Mouse (Mus musculus): ENCODE data around the gene Pif1.

Pif1 gene

GRCm38 (mm10) chr9:65558806-65559205, 28.2 kb upstream of the Pif1 start:
- in situ Hi-C loops (cut with MseI, MboI): no loop called here

- in situ Hi-C loops (cut with MseI, MboI): no loop called here
Observed at GRCm38 (mm10) chr9:65561016-65561415, 25.9 kb upstream of the Pif1 start.

GRCm38 (mm10) chr9:65562081-65562506, 24.9 kb upstream of the Pif1 start:
- in situ Hi-C loops (cut with MseI, MboI): no loop called here

GRCm38 (mm10) chr9:65563073-65563472, 23.9 kb upstream of the Pif1 start:
- in situ Hi-C loops (cut with MseI, MboI): no loop called here

- in situ Hi-C loops (cut with MseI, MboI): no loop called here
Observed at GRCm38 (mm10) chr9:65564698-65565097, 22.3 kb upstream of the Pif1 start.

- in situ Hi-C loops (cut with MseI, MboI): no loop called here
Observed at GRCm38 (mm10) chr9:65568787-65569186, 18.2 kb upstream of the Pif1 start.

- in situ Hi-C loops (cut with MseI, MboI): no loop called here
Observed at GRCm38 (mm10) chr9:65569491-65569971, 17.4 kb upstream of the Pif1 start.

- in situ Hi-C loops (cut with MseI, MboI): no loop called here
Observed at GRCm38 (mm10) chr9:65572837-65573236, 14.1 kb upstream of the Pif1 start.

GRCm38 (mm10) chr9:65574513-65575392, 12.2 kb upstream of the Pif1 start:
- in situ Hi-C loops (cut with MseI, MboI): loop anchor here in 1 of 2 experiments (5.0 kb wide), 1 partner anchor 47 kb away; no protein-coding TSS in a partner anchor

DNA sequence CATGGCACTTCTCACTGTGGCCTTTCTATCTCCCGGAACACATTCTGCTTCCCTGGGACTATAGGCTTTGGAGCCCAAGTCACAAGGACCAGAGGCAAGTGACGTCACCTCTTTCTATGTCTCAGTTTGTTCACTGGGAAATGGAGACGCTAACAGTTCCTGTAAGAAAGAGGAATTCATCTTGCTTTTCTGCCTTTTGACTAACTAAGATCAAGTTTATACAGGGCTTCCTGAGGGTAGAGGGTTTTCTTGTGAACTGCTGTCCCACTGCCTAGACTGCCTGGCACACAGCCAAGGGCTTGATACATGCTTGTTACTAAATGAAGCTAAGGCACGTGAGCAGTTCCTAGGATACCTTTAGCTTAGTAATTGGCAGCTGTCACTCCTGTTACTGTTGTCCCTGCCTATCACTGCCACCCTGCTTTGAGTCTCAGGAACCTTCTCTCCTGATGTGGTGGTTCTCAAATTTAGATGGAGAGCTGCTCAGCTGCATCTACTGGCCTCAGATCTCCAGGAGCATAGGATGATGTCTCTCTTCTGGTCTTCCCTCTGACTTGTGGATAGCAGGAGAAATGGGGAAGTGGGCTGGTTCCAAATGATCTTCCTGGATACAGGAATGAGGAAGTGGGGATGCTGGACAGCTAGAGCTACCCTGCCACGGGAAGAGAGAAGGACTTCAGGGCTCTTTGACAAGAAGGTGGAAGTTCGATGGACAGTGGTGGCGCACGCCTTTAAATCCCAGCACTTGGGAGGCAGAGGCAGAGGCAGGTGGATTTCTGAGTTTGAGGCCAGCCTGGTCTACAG, 11.4 kb upstream of the Pif1 start:
- in situ Hi-C loops (cut with MseI, MboI): loop anchor here in 1 of 2 experiments (5.0 kb wide), 1 partner anchor 48 kb away; no protein-coding TSS in a partner anchor

GRCm38 (mm10) chr9:65576861-65577510, 10.0 kb upstream of the Pif1 start:
- in situ Hi-C loops (cut with MseI, MboI): loop anchor here in 1 of 2 experiments (5.0 kb wide), 1 partner anchor 50 kb away; no protein-coding TSS in a partner anchor

GRCm38 (mm10) chr9:65577511-65578196, 9.3 kb upstream of the Pif1 start:
- in situ Hi-C loops (cut with MseI, MboI): loop anchor here in 1 of 2 experiments (5.0 kb wide), 1 partner anchor 50 kb away; no protein-coding TSS in a partner anchor

- in situ Hi-C loops (cut with MseI, MboI): loop anchor here in 1 of 2 experiments (5.0 kb wide), 1 partner anchor 52 kb away; no protein-coding TSS in a partner anchor
Observed at GRCm38 (mm10) chr9:65578801-65579249, 8.1 kb upstream of the Pif1 start.

DNA sequence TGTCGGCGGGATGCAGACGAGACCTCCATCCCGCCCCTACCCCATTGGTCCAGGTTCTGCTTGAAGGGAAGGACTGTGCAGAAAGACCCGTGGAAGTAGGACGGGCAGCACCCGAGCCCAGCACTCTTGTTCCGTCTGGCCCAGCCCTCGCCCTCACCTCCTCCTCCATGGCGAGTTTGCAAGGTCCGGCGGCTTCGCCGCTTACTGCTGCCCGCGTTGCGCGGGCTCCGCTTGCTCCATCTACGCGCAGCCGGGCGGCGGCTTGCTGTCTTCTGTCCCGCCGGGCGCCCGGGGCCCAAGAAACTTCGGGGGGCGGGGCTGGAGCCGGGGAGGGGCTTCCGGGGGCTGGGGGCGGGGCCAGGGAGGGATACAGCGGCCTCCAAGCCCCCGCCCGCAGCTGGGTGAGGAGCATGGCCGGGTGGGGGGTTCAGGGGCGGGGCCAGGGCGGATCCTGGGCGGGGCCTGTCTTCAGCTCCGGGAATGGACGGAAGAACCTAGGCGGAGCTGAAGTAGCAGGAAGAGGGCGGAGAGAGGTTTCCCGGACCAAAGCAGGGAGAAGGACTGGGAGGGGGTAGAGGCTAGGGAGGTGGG, 7.1 kb upstream of the Pif1 start, which contains the start of gene Plekho2:
TSS of gene Plekho2 (minus strand) at position 260 of the 591 bp plus-strand sequence.
- in situ Hi-C loops (cut with MseI, MboI): loop anchor here (5.0 kb wide), 2 partner anchors 53 to 58 kb away; partner anchors contain the start of gene Ankdd1a (in 1 of the 2)

- in situ Hi-C loops (cut with MseI, MboI): loop anchor here in 1 of 2 experiments (5.0 kb wide), 1 partner anchor 58 kb away; the partner anchor contains the start of gene Ankdd1a
Observed at GRCm38 (mm10) chr9:65580401-65581256, 6.3 kb upstream of the Pif1 start.

GRCm38 (mm10) chr9:65583045-65583444, 3.9 kb upstream of the Pif1 start:
- in situ Hi-C loops (cut with MseI, MboI): loop anchor here in 1 of 2 experiments (5.0 kb wide), 1 partner anchor 61 kb away; the partner anchor contains the start of gene Ankdd1a

DNA sequence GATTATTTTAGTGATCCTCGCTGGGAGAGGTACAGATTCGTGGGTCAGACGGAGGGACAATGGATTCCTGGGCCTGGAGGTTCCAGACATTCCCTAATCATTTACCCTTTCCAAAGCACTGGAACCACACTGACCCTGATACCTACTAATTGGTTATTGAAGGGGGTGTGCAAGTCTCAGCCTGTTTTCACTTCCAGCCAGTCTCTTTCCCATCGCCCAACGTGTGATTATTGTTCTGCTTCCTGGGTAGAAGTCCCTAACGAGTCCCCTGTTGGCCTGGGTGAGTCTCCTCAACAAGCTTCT, 261 bp downstream of the Pif1 start:
- in situ Hi-C loops (cut with MseI, MboI): no loop called here

DNA sequence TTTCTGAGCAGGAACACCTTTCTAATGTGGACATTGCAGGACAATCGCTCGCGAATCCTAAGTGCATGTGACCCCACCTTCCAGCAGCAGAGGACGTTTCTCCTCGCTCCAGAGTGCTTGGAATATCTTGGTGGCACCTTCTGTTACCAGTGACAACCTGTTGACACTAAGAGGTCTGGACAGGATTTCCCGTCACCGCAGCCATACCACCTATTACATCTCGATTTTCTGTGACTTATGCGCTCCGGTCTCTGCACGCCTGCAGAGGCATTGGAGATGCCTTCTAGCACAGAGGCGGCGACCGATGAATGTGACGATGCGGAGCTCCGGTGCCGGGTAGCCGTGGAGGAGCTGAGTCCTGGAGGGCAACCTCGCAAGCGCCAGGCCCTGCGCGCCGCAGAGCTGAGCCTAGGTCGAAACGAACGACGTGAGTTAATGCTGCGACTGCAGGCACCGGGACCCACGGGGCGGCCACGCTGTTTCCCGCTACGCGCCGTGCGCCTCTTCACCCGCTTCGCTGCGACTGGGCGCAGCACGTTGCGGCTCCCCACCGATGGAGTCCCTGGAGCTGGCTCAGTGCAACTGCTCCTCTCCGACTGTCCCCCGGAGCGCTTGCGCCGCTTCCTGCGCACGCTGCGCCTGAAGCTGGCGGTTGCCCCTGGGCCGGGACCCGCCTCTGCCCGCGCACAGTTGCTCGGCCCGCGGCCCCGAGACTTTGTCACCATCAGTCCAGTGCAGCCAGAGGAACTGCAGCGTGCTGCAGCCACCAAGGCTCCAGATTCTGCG, 806 bp downstream of the Pif1 start:
- in situ Hi-C loops (cut with MseI, MboI): no loop called here
